ENCODE assay signal across 23 mouse cellular contexts in the genomic region with DNA sequence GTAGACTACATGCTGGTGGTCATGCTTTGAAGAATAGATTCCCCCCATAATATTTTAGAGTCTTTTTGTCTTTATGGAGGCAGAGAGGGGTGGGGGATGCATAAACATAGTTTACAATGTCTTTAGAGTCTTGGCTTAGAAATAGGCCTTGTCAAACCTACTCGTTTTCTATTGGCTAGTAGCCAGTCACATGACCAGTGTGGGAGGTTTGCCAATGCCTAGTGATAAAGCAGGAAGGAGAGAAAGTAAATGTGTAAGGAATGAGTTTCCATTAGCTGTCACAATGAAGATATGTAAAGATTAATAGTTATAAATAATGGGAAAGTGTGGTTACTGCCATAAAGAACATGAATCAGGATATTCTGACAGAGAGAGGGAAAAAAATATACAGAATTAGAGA.
DNase-seq lines count a peak whose midpoint lies in the region; ATAC-seq and TF ChIP-seq lines count a peak whose summit lies in the region.
"Had no signal": no experiment of that assay in that cellular context is flagged by ENCODE, and none has a peak within 500 bp of the region (broad histone marks: within the 10 kb centered on the region; RNA-seq: fewer than 3 reads in every experiment).

No protein-coding gene starts in this region.

- no peaks in the 10 kb centered on the region for H3K4me1 ChIP-seq in lung, embryonic 14.5 days (ENCODE audit: insufficient read depth)
- H3K4me1 ChIP-seq: embryonic facial prominence, embryonic 13.5 days; heart, embryonic 10.5 days had no signal

- no peak overlapping the region for H3K27ac ChIP-seq in lung, embryonic 14.5 days (ENCODE audit: low read depth)
- H3K27ac ChIP-seq in left cerebral cortex, adult 2 months = no peak overlapping the region
- H3K27ac ChIP-seq: embryonic facial prominence, embryonic 13.5 days; forebrain, embryonic 12.5 days; heart, embryonic 10.5 days; hindbrain, embryonic 10.5 days; hindbrain, embryonic 14.5 days had no signal

- no peaks in the 10 kb centered on the region for H3K27me3 ChIP-seq in lung, embryonic 14.5 days (ENCODE audit: insufficient read depth, low read length)
- H3K27me3 ChIP-seq: embryonic facial prominence, embryonic 13.5 days; forebrain, embryonic 12.5 days; Patski had no signal

- TF ChIP-seq CTCF in lung, embryonic 14.5 days (IDR thresholded peaks at IDR 0.05; ENCODE audit: low read depth) = no peak
- TF ChIP-seq CTCF in left cerebral cortex, adult 2 months (IDR thresholded peaks at IDR 0.05) = no peak

- ATAC-seq in lung, embryonic 14.5 days (ENCODE audit: insufficient read depth) = no peak
- ATAC-seq in granulocyte monocyte progenitor cell, adult 5-6 weeks (replicated peaks; ENCODE audit: poor library complexity, severe bottlenecking) = no peak
- ATAC-seq: activated CD4-positive, CD25-positive, alpha-beta regulatory T cell, adult 4 months; forebrain, embryonic 16.5 days; intestine, embryonic 16.5 days; Patski had no signal

- no peak overlapping the region for H3K9ac ChIP-seq in lung, embryonic 14.5 days
- H3K9ac ChIP-seq: embryonic facial prominence, embryonic 13.5 days; forebrain, embryonic 12.5 days; hindbrain, embryonic 14.5 days had no signal

- no peaks in the 10 kb centered on the region for H3K36me3 ChIP-seq in lung, embryonic 14.5 days (ENCODE audit: insufficient read depth)
- H3K36me3 ChIP-seq: embryonic facial prominence, embryonic 13.5 days; forebrain, embryonic 12.5 days; G1E; heart, embryonic 10.5 days; hindbrain, embryonic 10.5 days had no signal

- H3K4me3 ChIP-seq in lung, embryonic 14.5 days (ENCODE audit: low read depth, low read length) = no peak overlapping the region
- H3K4me3 ChIP-seq in left cerebral cortex, adult 2 months = no peak overlapping the region
- H3K4me3 ChIP-seq: embryonic facial prominence, embryonic 13.5 days; forebrain, embryonic 12.5 days; heart, embryonic 10.5 days; hindbrain, embryonic 10.5 days had no signal

- intact Hi-C loops in left cerebral cortex, adult 2 months (cut with DNase I) = no loop called here

- no peak overlapping the region for H3K4me2 ChIP-seq in lung, embryonic 14.5 days
- H3K4me2 ChIP-seq: embryonic facial prominence, embryonic 13.5 days; forebrain, embryonic 12.5 days; hindbrain, embryonic 14.5 days had no signal

- no peaks in the 10 kb centered on the region for H3K9me3 ChIP-seq in lung, embryonic 14.5 days (ENCODE audit: low read depth, low read length)
- H3K9me3 ChIP-seq: embryonic facial prominence, embryonic 13.5 days; forebrain, embryonic 12.5 days; G1E; heart, embryonic 10.5 days; hindbrain, embryonic 10.5 days had no signal

- WGBS in lung, embryonic 14.5 days = 41% methylated on average over 1 of the region's 1 CpGs

- DNase-seq in cerebellum, postnatal 10 days = peak; percentile 51 to 52
- no peak for DNase-seq in cerebellum, adult 11-12 months
- DNase-seq in lung, embryonic 14.5 days = peak; percentile 70
- DNase-seq in lung, postnatal 4 days = no peak
- peak; percentile 38 for DNase-seq in adipocyte (ENCODE audit: low spot score)
- no peak for DNase-seq in left cerebral cortex, adult 2 months (ENCODE audit: extremely low spot score in 1 of 2, low spot score in 2 of 2)
- DNase-seq: adrenal gland, adult 2 months; cerebellum, adult 11 months; cerebellum, adult 9-10 months; cerebellum, postnatal 36 days; gastrocnemius, postnatal 14 days; heart, postnatal 10 days had no signal

Comparison
In these comparisons a context has a peak if more than half of its experiments do, and no peak if none do; other contexts are left out.
1. DNase-seq: peak in cerebellum, postnatal 10 days (2 of 2), lung, embryonic 14.5 days (single experiment) and adipocyte (single experiment); none in cerebellum, adult 11-12 months (single experiment), lung, postnatal 4 days (0 of 2) and left cerebral cortex, adult 2 months (0 of 2).